Mouse (Mus musculus) MEL (cell line): ENCODE measurements around the gene Sprn. TPM values are rescaled to one million over a fixed set of nuclear protein-coding genes. Genes with fewer than 3 reads are reported as not detected.

Source experiments
- DNase-seq: peaks from one replicate; pipeline ENCODE4 v3.0.0; 2011; ENCODE audit warnings: low read depth, low spot score
- H3K27ac ChIP-seq: 2 replicates; pipeline ENCODE4 v1.5.1; 2012; ENCODE audit warnings: low read depth, mild to moderate bottlenecking, control low read depth, low read length, moderate library complexity; ENCODE audit not compliant: control insufficient read depth
- H3K27me3 ChIP-seq, 2 experiments: fragments of 150-350 bp in 1 of 2; sonication (generic) in 1 of 2; 2 replicates each; pipeline ENCODE4 v1.6.1; 2012; ENCODE audit warnings: low read length in 2 of 2, mild to moderate bottlenecking in 2 of 2, improper control_type of control experiment in 1 of 2, moderate library complexity in 1 of 2; ENCODE audit not compliant: insufficient read depth in 2 of 2, control insufficient read depth in 1 of 2
- H3K36me3 ChIP-seq, 2 experiments: 2 replicates each; pipeline ENCODE4 v1.6.1; 2012 to 2014; ENCODE audit warnings: low read length in 2 of 2, improper control_type of control experiment in 1 of 2, inconsistent platforms in 1 of 2, mild to moderate bottlenecking in 1 of 2; ENCODE audit not compliant: insufficient read depth in 2 of 2, control insufficient read depth in 1 of 2
- H3K4me1 ChIP-seq, 2 experiments: fragments of 150-350 bp in 1 of 2; sonication (generic) in 1 of 2; 2 replicates each; pipeline ENCODE4 v1.6.1; 2012; ENCODE audit warnings: low read length in 2 of 2, improper control_type of control experiment in 1 of 2, mild to moderate bottlenecking in 1 of 2; ENCODE audit not compliant: insufficient read depth in 2 of 2, control insufficient read depth in 1 of 2
- H3K4me3 ChIP-seq, 2 experiments: fragments of 150-350 bp in 1 of 2; sonication (generic) in 1 of 2; 2 replicates each; pipeline ENCODE4 v1.5.1; 2012; ENCODE audit warnings: low read depth in 2 of 2, low read length in 2 of 2, mild to moderate bottlenecking in 2 of 2, moderate library complexity in 2 of 2, control low read depth in 1 of 2, improper control_type of control experiment in 1 of 2; ENCODE audit not compliant: control insufficient read depth in 1 of 2, insufficient read depth in 1 of 2
- H3K79me2 ChIP-seq: 2 replicates; pipeline ENCODE4 v1.6.1; 2012; ENCODE audit warnings: mild to moderate bottlenecking, low read length, moderate library complexity; ENCODE audit not compliant: control insufficient read depth, poor library complexity, insufficient read depth
- H3K9ac ChIP-seq: 2 replicates; pipeline ENCODE4 v1.6.1; 2012; ENCODE audit warnings: low read depth, mild to moderate bottlenecking, control low read depth, low read length, moderate library complexity; ENCODE audit not compliant: control insufficient read depth, poor library complexity, severe bottlenecking
- H3K9me3 ChIP-seq: fragments of 150-350 bp; sonication (generic); replicated peaks from 2 replicates; pipeline ENCODE4 v1.6.1; 2012; ENCODE audit warnings: mild to moderate bottlenecking, low read length, improper control_type of control experiment, moderate library complexity; ENCODE audit not compliant: insufficient read depth
- BHLHE40 ChIP-seq: IDR thresholded peaks from 2 replicates; pipeline ENCODE4 v1.6.1; 2012; ENCODE audit warnings: low read depth, mild to moderate bottlenecking, inconsistent platforms, low read length, improper control_type of control experiment, borderline replicate concordance
- CHD2 ChIP-seq: IDR thresholded peaks from 2 replicates; pipeline ENCODE4 v1.6.1; 2011; ENCODE audit warnings: low read length, improper control_type of control experiment
- E2F4 ChIP-seq: IDR thresholded peaks from 2 replicates; pipeline ENCODE4 v1.6.1; 2011; ENCODE audit warnings: low read depth, low read length, improper control_type of control experiment, borderline replicate concordance
- GABPA ChIP-seq: IDR thresholded peaks from 2 replicates; pipeline ENCODE4 v1.6.1; 2012; ENCODE audit warnings: low read depth, mild to moderate bottlenecking, inconsistent platforms, low read length, improper control_type of control experiment, moderate library complexity
- GATA1 ChIP-seq: IDR thresholded peaks from 2 replicates; pipeline ENCODE4 v1.6.1; 2011; ENCODE audit warnings: low read depth, low read length, improper control_type of control experiment
- JUND ChIP-seq: IDR thresholded peaks from 2 replicates; pipeline ENCODE4 v1.6.1; 2011; ENCODE audit warnings: low read depth, mild to moderate bottlenecking, improper control_type of control experiment, low read length
- MAFK ChIP-seq: IDR thresholded peaks from 2 replicates; pipeline ENCODE4 v1.6.1; 2011; ENCODE audit warnings: low read depth, mild to moderate bottlenecking, low read length, improper control_type of control experiment, borderline replicate concordance
- MAX ChIP-seq: IDR thresholded peaks from 2 replicates; pipeline ENCODE4 v1.6.1; 2011; ENCODE audit warnings: low read length, improper control_type of control experiment
- MEF2A ChIP-seq: IDR thresholded peaks from 2 replicates; pipeline ENCODE4 v1.6.1; 2014; ENCODE audit warnings: low read depth, mild to moderate bottlenecking, inconsistent platforms, low read length, improper control_type of control experiment; ENCODE audit not compliant: poor library complexity, insufficient replicate concordance, severe bottlenecking; ENCODE audit errors: extremely low read depth
- MXI1 ChIP-seq: IDR thresholded peaks from 2 replicates; pipeline ENCODE4 v1.6.1; 2011; ENCODE audit warnings: mild to moderate bottlenecking, low read depth, low read length, improper control_type of control experiment
- MYC ChIP-seq: IDR thresholded peaks from 2 replicates; pipeline ENCODE4 v1.6.1; 2011; ENCODE audit warnings: low read depth, mild to moderate bottlenecking, low read length, improper control_type of control experiment, moderate library complexity
- NELFE ChIP-seq: IDR thresholded peaks from 2 replicates; pipeline ENCODE4 v1.6.1; 2011; ENCODE audit warnings: low read depth, low read length, improper control_type of control experiment
- NRF1 ChIP-seq: IDR thresholded peaks from 2 replicates; pipeline ENCODE4 v1.6.1; 2014; ENCODE audit warnings: low read depth, mild to moderate bottlenecking, inconsistent platforms, low read length, improper control_type of control experiment, moderate library complexity; ENCODE audit not compliant: poor library complexity, insufficient read depth, severe bottlenecking
- POLR2A ChIP-seq, 2 experiments: IDR thresholded peaks; 2 replicates each; pipeline ENCODE4 v1.6.1; 2011 to 2012; ENCODE audit warnings: low read length in 2 of 2, mild to moderate bottlenecking in 2 of 2, control low read depth in 1 of 2, improper control_type of control experiment in 1 of 2, low read depth in 1 of 2, moderate library complexity in 1 of 2; ENCODE audit not compliant: control insufficient read depth in 1 of 2, insufficient read depth in 1 of 2, poor library complexity in 1 of 2
- POLR2AphosphoS5 ChIP-seq: IDR thresholded peaks from 2 replicates; pipeline ENCODE4 v1.6.1; 2012; ENCODE audit warnings: low read depth, borderline replicate concordance, mild to moderate bottlenecking, inconsistent platforms, low read length, moderate library complexity, mixed read lengths
- RAD21 ChIP-seq: IDR thresholded peaks from 2 replicates; pipeline ENCODE4 v1.6.1; 2011; ENCODE audit warnings: mild to moderate bottlenecking, low read depth, low read length, improper control_type of control experiment
- SIN3A ChIP-seq: IDR thresholded peaks from 2 replicates; pipeline ENCODE4 v1.6.1; 2012; ENCODE audit warnings: low read length, improper control_type of control experiment, inconsistent platforms
- SMC3 ChIP-seq: IDR thresholded peaks from 2 replicates; pipeline ENCODE4 v1.6.1; 2011; ENCODE audit warnings: low read depth, low read length, improper control_type of control experiment
- TCF12 ChIP-seq: IDR thresholded peaks from 2 replicates; pipeline ENCODE4 v1.6.1; 2014; ENCODE audit warnings: low read depth, mild to moderate bottlenecking, inconsistent platforms, low read length, improper control_type of control experiment, moderate library complexity
- USF1 ChIP-seq: IDR thresholded peaks from 2 replicates; pipeline ENCODE4 v1.6.1; 2014; ENCODE audit warnings: low read depth, mild to moderate bottlenecking, inconsistent platforms, low read length, improper control_type of control experiment, moderate library complexity
- ZC3H11A ChIP-seq: IDR thresholded peaks from 2 replicates; pipeline ENCODE4 v1.6.1; 2012; ENCODE audit warnings: low read depth, mild to moderate bottlenecking, inconsistent platforms, low read length, improper control_type of control experiment
- ZKSCAN1 ChIP-seq: IDR thresholded peaks from 2 replicates; pipeline ENCODE4 v1.6.1; 2012; ENCODE audit warnings: low read depth, mild to moderate bottlenecking, inconsistent platforms, low read length, improper control_type of control experiment, moderate library complexity
- ZNF384 ChIP-seq: IDR thresholded peaks from 2 replicates; pipeline ENCODE4 v1.6.1; 2012; ENCODE audit warnings: low read depth, mild to moderate bottlenecking, inconsistent platforms, low read length, improper control_type of control experiment
- polyA plus RNA-seq, 2 experiments: library from polyadenylated mRNA; stranded (reverse) in 1 of 2; unstranded in 1 of 2; fragments of >175 nt in 1 of 2; fragments of >200 nt in 1 of 2; gene quantifications; 2 replicates each; pipeline versions ENCODE4 v1.2.1 to v1.2.4; 2012; ENCODE audit warnings: low replicate concordance in 2 of 2, low read depth in 1 of 2; ENCODE audit not compliant: insufficient read length in 2 of 2, insufficient read depth in 1 of 2, missing spikeins in 1 of 2
- total RNA-seq: library from RNA; depleted of rRNA; stranded (reverse); fragments of 300-350 nt; gene quantifications from 2 replicates; pipeline ENCODE4 v1.2.3, GENCODE M21; 2012

The Sprn gene
- total and polyA plus RNA-seq, 3 experiments = not detected

DNA sequence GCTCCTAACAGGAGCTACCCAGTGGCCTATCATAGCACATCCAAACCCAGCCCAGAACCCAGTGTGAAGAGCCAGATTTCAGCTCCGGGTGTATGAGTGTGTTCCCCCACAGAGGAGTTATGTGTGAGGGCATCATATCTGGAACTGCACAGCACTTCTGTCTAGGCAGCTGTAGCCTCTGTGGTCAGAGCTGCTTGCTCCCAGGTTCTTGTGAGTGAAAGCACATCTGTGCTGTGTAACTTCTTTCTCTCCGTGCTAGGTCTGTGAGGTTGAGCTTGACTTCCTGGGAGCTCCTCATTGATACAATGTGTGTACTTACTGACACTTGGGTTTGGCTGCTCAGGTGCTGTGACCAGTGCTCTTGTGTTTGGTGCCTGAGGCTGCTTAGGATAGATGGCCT lies 38.2 kb upstream of the Sprn start:
- no peak for DNase-seq
- H3K4me1 ChIP-seq = peaks cover 0 to 6% of the 10 kb centered on the region in 2 experiments; a peak in 2 of 4 replicates

DNA sequence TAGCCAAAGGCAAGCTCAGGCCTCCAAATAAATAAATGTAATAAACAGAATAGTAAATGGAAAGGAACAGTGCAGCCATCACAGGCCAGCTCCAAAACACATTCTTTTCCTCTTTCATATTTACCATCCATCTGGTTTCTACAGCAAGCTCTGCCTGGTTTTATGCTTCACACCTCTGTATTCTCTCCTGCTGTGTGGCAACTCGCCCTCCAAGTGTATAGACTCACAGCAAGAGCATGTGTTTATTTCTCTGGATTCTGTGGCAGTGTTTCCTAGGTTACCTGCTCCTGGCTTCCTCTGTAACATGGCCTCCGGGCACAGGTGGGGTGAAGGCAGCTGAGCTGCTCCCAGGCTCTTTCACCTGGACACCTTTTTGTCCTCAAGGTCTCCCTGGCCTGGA lies 37.8 kb upstream of the Sprn start:
- no peaks in the 10 kb centered on the region for H3K79me2 ChIP-seq
- H3K9me3 ChIP-seq = no peaks in the 10 kb centered on the region
- DNase-seq = no peak
- TF ChIP-seq GATA1 = no peak
- TF ChIP-seq MEF2A = no peak
- TF ChIP-seq JUND = no peak
- TF ChIP-seq ZC3H11A = no peak
- no peak for TF ChIP-seq SIN3A
- no peak for TF ChIP-seq SMC3
- no peak for TF ChIP-seq E2F4
- no peak for TF ChIP-seq MXI1
- TF ChIP-seq POLR2AphosphoS5 = no peak
- H3K27me3 ChIP-seq = no peaks in the 10 kb centered on the region
- H3K36me3 ChIP-seq = no peaks in the 10 kb centered on the region
- H3K4me3 ChIP-seq = no peak overlapping the region
- H3K27ac ChIP-seq = no peak overlapping the region
- H3K9ac ChIP-seq = no peak overlapping the region
- H3K4me1 ChIP-seq = peaks cover 0 to 6% of the 10 kb centered on the region in 2 experiments; a peak in 2 of 4 replicates

More for the DNA sequence above, 38.2 kb upstream of the Sprn start:
- no peaks in the 10 kb centered on the region for H3K79me2 ChIP-seq
- H3K27ac ChIP-seq = no peak overlapping the region
- H3K27me3 ChIP-seq = no peaks in the 10 kb centered on the region
- TF ChIP-seq MAX = no peak
- TF ChIP-seq POLR2A (IDR thresholded peaks at IDR 0.05; ENCODE audit: control insufficient read depth in 1 of 2, insufficient read depth in 1 of 2, low read depth in 1 of 2, low read length in 2 of 2, poor library complexity in 1 of 2) = no peak
- TF ChIP-seq ZC3H11A = no peak
- no peak for TF ChIP-seq BHLHE40
- no peak for TF ChIP-seq SIN3A
- TF ChIP-seq NELFE = no peak
- TF ChIP-seq RAD21 = no peak
- TF ChIP-seq NRF1 = no peak
- TF ChIP-seq GABPA = no peak
- no peak for TF ChIP-seq POLR2AphosphoS5
- no peak for TF ChIP-seq ZKSCAN1
- no peak for TF ChIP-seq USF1
- no peak for TF ChIP-seq MYC
- no peak for TF ChIP-seq MAFK
- no peak for TF ChIP-seq ZNF384
- TF ChIP-seq CHD2 = no peak
- TF ChIP-seq TCF12 = no peak
- TF ChIP-seq, all 39 proteins: peak for 0
- Histone ChIP-seq H3K36me3 (no peaks in the 10 kb centered on the region), H3K4me3 (no peak overlapping the region), H3K9ac (no peak overlapping the region), H3K9me3 (no peaks in the 10 kb centered on the region)
